Mouse (Mus musculus): Measurements from ENCODE around the gene Plcxd1. TPM values are rescaled to one million over a fixed set of nuclear protein-coding genes. Genes with fewer than 3 reads are reported as not detected.
A peak's percentile ranks its signal among the peaks of the same experiment; 100 is the strongest.
"Not testable (repeated sequence)": the region's sequence is repeated elsewhere in the genome, so short reads cannot be mapped to it uniquely, and the experiment has no call there.

Plcxd1 gene
- polyA plus RNA-seq, 1 experiment from 2014 or later: 3.0 TPM

DNA sequence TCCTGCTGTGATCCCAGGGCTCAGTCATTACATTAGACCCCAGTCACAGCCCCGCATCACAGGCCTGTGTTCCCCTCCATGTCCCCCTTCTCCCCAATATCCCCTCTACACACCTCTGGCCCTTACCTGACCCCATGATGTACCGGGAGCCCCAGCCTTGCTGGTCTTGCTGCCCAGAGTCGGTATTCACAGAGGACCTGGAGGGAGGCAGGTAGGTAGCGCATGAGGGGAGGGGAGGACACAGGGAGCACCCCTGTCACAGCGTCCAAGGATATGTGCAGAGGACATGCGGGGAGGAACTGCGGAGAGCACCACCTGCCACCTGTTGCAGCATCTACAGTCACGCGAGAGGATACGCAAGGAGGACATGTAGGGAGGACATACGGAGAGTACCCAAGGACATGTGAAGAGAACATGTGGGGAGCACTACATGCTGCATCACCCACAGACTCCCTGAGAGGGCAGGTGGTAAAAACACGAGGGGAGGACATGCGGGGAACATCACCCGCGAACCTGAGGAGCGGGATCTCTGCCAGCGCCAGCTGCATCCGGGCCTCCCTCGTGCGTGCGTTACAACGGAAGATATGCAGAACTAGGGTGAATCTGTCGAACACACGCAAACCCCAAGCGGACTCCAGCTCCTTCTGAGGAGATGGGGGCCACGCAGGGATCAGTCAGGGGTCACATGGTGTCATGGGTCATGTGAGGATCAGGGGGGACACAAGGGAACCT, 6.5 kb downstream of the Plcxd1 start:
- no peaks in the 10 kb centered on the region for H3K27me3 ChIP-seq (ENCODE audit: control insufficient read depth, insufficient read depth, low read depth, low read length)
- 93% methylated on average over 26 of the region's 26 CpGs for WGBS
- peaks cover 22% of the 10 kb centered on the region for H3K4me1 ChIP-seq (replicated peaks; ENCODE audit: control insufficient read depth, insufficient read depth, low read length)
- H3K9ac ChIP-seq (ENCODE audit: low read length): peak overlapping the region; percentile 92
- peaks cover 37% of the 10 kb centered on the region for H3K36me3 ChIP-seq (ENCODE audit: control insufficient read depth, insufficient read depth, low read length)
- no peak overlapping the region for H3K27ac ChIP-seq (ENCODE audit: low read length)
- peak overlapping the region; percentile 67 for H3K4me2 ChIP-seq (ENCODE audit: low read depth, low read length)
- peaks cover 7% of the 10 kb centered on the region; the same call in 1 of the 2 replicates for H3K9me3 ChIP-seq (ENCODE audit: control insufficient read depth, low read length)
- H3K4me3 ChIP-seq (ENCODE audit: low read length): peak overlapping the region; percentile 74
- no peak for ATAC-seq (ENCODE audit: low read depth)

DNA sequence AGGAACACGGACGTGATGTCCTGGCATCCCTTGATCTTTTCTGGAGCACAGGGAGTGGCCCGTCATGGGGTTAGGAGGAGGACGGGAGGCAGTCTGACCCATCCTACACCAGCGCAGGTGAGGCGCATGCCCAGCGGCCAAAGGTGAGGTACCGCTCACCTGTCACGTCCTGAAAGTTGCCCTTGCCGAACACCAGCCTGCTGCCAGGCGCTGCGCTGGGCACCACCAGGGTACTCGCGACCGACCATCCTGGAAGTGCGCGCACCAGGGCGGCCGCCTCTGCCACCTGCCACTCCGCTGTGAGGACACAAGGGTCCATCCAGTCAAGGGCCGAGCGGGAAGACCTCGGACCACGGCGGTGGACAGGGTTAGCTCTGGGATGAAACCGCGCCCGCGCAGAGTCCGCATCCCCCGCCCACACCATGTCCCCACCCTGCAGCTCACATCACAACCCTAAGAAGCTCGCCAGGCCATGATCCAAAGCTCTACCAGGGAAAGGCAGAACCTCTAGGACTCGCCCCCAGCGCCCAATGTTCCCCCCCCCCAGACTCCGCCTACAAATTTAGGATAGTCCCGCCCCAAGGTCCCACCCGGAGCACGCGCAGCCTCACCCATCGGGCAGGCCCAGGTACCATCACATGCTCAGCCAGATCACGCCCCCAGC, 7.3 kb downstream of the Plcxd1 start:
- Histone ChIP-seq H3K36me3 (ENCODE audit: control insufficient read depth, insufficient read depth, low read length) (peaks cover 37% of the 10 kb centered on the region), H3K9me3 (ENCODE audit: control insufficient read depth, low read length) (peaks cover 7% of the 10 kb centered on the region; the same call in 1 of the 2 replicates), H3K4me3 (ENCODE audit: low read length) (peak overlapping the region; percentile 74), H3K9ac (ENCODE audit: low read length) (peak overlapping the region; percentile 92), H3K4me1 (replicated peaks; ENCODE audit: control insufficient read depth, insufficient read depth, low read length) (peaks cover 15% of the 10 kb centered on the region), H3K4me2 (ENCODE audit: low read depth, low read length) (peak overlapping the region; percentile 67), H3K27me3 (ENCODE audit: control insufficient read depth, insufficient read depth, low read depth, low read length) (no peaks in the 10 kb centered on the region), H3K27ac (ENCODE audit: low read length) (peak overlapping the region; percentile 99)
- WGBS: 10% methylated on average over 40 of the region's 41 CpGs
- ATAC-seq (ENCODE audit: low read depth): no peak; the same call in 1 of the 2 replicates

GRCm38 (mm10) chr5:110107581-110108304, 8.0 kb downstream of the Plcxd1 start, which contains the start of gene Gtpbp6:
TSS of gene Gtpbp6 (minus strand) at chr5:110108197.
- Histone ChIP-seq H3K4me2 (ENCODE audit: low read depth, low read length) (peak within 1 kb of the TSS; percentile 67), H3K9ac (ENCODE audit: low read length) (peak within 1 kb of the TSS; percentile 92), H3K9me3 (ENCODE audit: control insufficient read depth, low read length) (peaks cover 7% of the 10 kb centered on the region; the same call in 1 of the 2 replicates), H3K27me3 (ENCODE audit: control insufficient read depth, insufficient read depth, low read depth, low read length) (no peaks in the 10 kb centered on the region), H3K4me1 (replicated peaks; ENCODE audit: control insufficient read depth, insufficient read depth, low read length) (peaks cover 13% of the 10 kb centered on the region), H3K36me3 (ENCODE audit: control insufficient read depth, insufficient read depth, low read length) (peaks cover 37% of the 10 kb centered on the region), H3K27ac (ENCODE audit: low read length) (peak within 1 kb of the TSS; percentile 99), H3K4me3 (ENCODE audit: low read length) (peak within 1 kb of the TSS; percentile 74)
- under 1% methylated on average over 69 of the region's 71 CpGs for whole genome bisulfite sequencing
- peak; percentile 88 for ATAC-seq (ENCODE audit: low read depth)

DNA sequence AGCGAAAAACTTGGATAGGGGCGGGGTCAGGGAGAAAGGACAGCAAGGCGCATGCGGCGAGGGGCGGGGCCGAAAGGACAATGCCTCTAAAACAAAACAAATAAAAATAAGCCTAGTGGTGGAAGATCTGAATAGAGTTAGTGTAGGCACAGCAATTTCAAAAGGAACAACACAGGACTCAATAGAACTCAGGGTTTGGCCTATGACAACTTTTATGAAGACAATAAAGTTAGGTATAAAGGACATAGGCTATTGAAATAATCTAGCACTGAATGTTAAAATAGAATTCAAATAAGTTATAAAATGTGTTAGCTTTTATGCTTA, 8.5 kb downstream of the Plcxd1 start:
- peaks cover 36% of the 10 kb centered on the region for H3K36me3 ChIP-seq (ENCODE audit: control insufficient read depth, insufficient read depth, low read length)
- H3K27me3 ChIP-seq (ENCODE audit: control insufficient read depth, insufficient read depth, low read depth, low read length): no peaks in the 10 kb centered on the region
- 0% methylated on average over 7 of the region's 7 CpGs for WGBS
- H3K9ac ChIP-seq (ENCODE audit: low read length): peak overlapping the region; percentile 92
- H3K4me1 ChIP-seq (replicated peaks; ENCODE audit: control insufficient read depth, insufficient read depth, low read length): peaks cover 13% of the 10 kb centered on the region
- no peak for ATAC-seq (ENCODE audit: low read depth)
- H3K27ac ChIP-seq (ENCODE audit: low read length): peak overlapping the region; percentile 99
- peak overlapping the region; percentile 67 for H3K4me2 ChIP-seq (ENCODE audit: low read depth, low read length)
- peak overlapping the region; percentile 74 for H3K4me3 ChIP-seq (ENCODE audit: low read length)
- peaks cover 7% of the 10 kb centered on the region; the same call in 1 of the 2 replicates for H3K9me3 ChIP-seq (ENCODE audit: control insufficient read depth, low read length)

DNA sequence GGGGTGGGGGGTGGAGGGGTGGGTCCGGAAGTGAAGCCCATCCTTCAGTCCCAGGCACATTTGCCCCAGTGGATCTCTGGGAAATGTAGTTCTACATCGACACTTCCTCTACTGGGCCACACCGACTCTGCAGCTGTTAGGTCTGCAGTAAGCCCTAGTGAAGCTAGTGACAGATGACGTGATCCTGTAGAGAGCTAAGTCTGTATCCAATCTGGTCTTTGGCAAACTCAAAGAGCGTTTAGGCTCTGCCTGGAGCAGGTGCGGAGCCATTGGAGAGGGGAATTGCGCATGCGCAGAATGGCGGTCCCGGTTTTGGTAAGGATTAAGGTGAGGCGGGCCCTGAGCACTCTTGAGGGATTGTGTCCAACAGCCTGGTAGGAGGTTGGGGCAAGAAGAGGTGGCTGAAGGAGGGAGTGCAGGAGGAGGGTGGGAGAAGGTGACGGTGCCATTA, 10.2 kb downstream of the Plcxd1 start, which contains the start of gene Zfp605:
Gene Zfp605, plus strand, starts transcription at position 102 of the 451 bp plus-strand sequence.
- Histone ChIP-seq H3K4me2 (ENCODE audit: low read depth, low read length) (peak within 1 kb of the TSS; percentile 69), H3K4me3 (ENCODE audit: low read length) (peak within 1 kb of the TSS; percentile 53), H3K36me3 (ENCODE audit: control insufficient read depth, insufficient read depth, low read length) (peaks cover 20% of the 10 kb centered on the region), H3K9ac (ENCODE audit: low read length) (peak within 1 kb of the TSS; percentile 58), H3K27me3 (ENCODE audit: control insufficient read depth, insufficient read depth, low read depth, low read length) (no peaks in the 10 kb centered on the region), H3K27ac (ENCODE audit: low read length) (peak within 1 kb of the TSS; percentile 65), H3K9me3 (ENCODE audit: control insufficient read depth, low read length) (peaks cover 2% of the 10 kb centered on the region; the same call in 1 of the 2 replicates), H3K4me1 (replicated peaks; ENCODE audit: control insufficient read depth, insufficient read depth, low read length) (peaks cover 13% of the 10 kb centered on the region)
- peak; percentile 35 for ATAC-seq (ENCODE audit: low read depth)
- under 1% methylated on average over 12 of the region's 12 CpGs for WGBS

DNA sequence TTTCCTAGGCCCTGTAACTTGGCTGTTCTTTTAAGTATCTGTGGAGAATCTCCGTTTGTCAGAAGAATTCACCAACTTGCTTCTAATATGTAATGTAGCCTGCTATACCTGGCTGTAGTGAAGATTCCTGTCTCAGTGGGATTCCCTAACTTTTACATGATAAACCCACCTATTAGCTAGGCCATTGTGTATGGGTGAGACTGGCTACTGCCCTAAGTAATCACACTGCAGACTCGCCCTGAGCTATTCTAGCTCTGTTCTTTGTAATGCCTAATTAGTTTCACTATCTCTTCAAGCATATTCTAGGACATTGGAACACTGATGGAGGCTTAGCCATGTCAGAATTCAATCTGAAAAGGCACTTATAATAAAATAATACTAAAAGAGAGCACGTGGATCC, 22.6 kb downstream of the Plcxd1 start:
- not testable (repeated sequence) for H3K36me3 ChIP-seq (ENCODE audit: control insufficient read depth, insufficient read depth, low read length); H3K9me3 ChIP-seq (ENCODE audit: control insufficient read depth, low read length); H3K4me1 ChIP-seq (replicated peaks; ENCODE audit: control insufficient read depth, insufficient read depth, low read length); H3K4me2 ChIP-seq (ENCODE audit: low read depth, low read length); H3K9ac ChIP-seq (ENCODE audit: low read length); H3K4me3 ChIP-seq (ENCODE audit: low read length); ATAC-seq (ENCODE audit: low read depth); H3K27ac ChIP-seq (ENCODE audit: low read length); H3K27me3 ChIP-seq (ENCODE audit: control insufficient read depth, insufficient read depth, low read depth, low read length)
- WGBS: 79% methylated on average over 3 of the region's 3 CpGs

DNA sequence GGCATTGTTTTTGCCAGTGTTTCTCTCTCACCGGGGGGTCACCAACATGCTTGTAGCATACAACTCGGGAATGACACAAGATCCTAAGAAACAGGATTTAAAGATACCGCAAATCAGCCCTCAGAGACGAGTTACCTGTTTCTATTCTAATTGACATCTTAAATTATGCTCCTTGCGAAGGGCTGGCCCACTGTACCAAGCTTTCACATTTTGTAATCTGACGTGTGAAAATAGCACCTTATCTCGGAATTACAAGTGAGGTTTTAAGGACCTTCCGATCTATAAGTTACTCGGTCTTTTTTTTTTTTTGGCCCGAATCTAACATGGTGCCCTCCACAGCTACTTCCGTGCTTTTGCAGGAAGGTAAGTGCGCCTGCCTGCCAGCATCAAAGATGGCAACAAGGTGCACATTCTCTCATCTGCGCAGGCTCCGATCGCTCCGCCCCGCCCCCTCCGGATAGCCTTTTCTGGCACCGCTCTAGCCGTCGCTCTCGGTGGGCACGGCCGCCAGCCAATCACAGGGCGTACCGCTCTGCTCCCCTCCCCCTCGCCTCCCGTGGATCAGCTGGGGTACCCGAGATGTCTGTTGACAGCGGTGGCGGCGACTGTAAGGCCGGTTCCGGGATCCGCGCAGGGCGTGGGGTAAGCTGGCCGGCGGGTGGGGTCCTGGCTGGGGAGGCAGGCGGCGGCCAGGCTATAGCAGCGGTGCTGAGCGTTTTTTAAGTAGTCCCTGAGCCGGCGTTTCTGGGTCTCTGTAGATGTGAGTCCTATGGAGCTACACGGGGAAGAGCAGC, 35.7 kb downstream of the Plcxd1 start, which contains the start of gene Chfr:
Gene Chfr, plus strand, starts transcription at position 550 of the 794 bp plus-strand sequence.
- ATAC-seq (ENCODE audit: low read depth): peak; percentile 100
- no peaks in the 10 kb centered on the region for H3K27me3 ChIP-seq (ENCODE audit: control insufficient read depth, insufficient read depth, low read depth, low read length)
- peak within 1 kb of the TSS; percentile 88 for H3K4me2 ChIP-seq (ENCODE audit: low read depth, low read length)
- H3K27ac ChIP-seq (ENCODE audit: low read length): peak within 1 kb of the TSS; percentile 25; the same call in 1 of the 2 replicates
- peak within 1 kb of the TSS; percentile 70 for H3K4me3 ChIP-seq (ENCODE audit: low read length)
- 4% methylated on average over 39 of the region's 46 CpGs for WGBS
- peaks cover 4% of the 10 kb centered on the region; the same call in 1 of the 2 replicates for H3K36me3 ChIP-seq (ENCODE audit: control insufficient read depth, insufficient read depth, low read length)
- H3K9ac ChIP-seq (ENCODE audit: low read length): peak within 1 kb of the TSS; percentile 67
- H3K9me3 ChIP-seq (ENCODE audit: control insufficient read depth, low read length): peaks cover 3% of the 10 kb centered on the region
- 0 out of 2 replicates have a peak, but pooled peaks cover 5% of the 10 kb centered on the region for H3K4me1 ChIP-seq (replicated peaks; ENCODE audit: control insufficient read depth, insufficient read depth, low read length)

GRCm38 (mm10) chr5:110136087-110136464, 36.3 kb downstream of the Plcxd1 start:
- 4% methylated on average over 18 of the region's 18 CpGs for WGBS
- peak overlapping the region; percentile 67 for H3K9ac ChIP-seq (ENCODE audit: low read length)
- peak; percentile 39 for ATAC-seq (ENCODE audit: low read depth)

More at GRCm38 (mm10) chr5:110136087-110136464, 36.3 kb downstream of the Plcxd1 start:
- peaks cover 3% of the 10 kb centered on the region for H3K9me3 ChIP-seq (ENCODE audit: control insufficient read depth, low read length)
- H3K4me1 ChIP-seq (replicated peaks; ENCODE audit: control insufficient read depth, insufficient read depth, low read length): 0 out of 2 replicates have a peak, but pooled peaks cover 5% of the 10 kb centered on the region
- H3K27me3 ChIP-seq (ENCODE audit: control insufficient read depth, insufficient read depth, low read depth, low read length): no peaks in the 10 kb centered on the region
- H3K36me3 ChIP-seq (ENCODE audit: control insufficient read depth, insufficient read depth, low read length): no peaks in the 10 kb centered on the region
- H3K27ac ChIP-seq (ENCODE audit: low read length): no peak overlapping the region
- peak overlapping the region; percentile 88 for H3K4me2 ChIP-seq (ENCODE audit: low read depth, low read length)
- H3K4me3 ChIP-seq (ENCODE audit: low read length): peak overlapping the region; percentile 70
